Mouse (Mus musculus): ENCODE data around the gene Ptprb.

Gene Ptprb

DNA sequence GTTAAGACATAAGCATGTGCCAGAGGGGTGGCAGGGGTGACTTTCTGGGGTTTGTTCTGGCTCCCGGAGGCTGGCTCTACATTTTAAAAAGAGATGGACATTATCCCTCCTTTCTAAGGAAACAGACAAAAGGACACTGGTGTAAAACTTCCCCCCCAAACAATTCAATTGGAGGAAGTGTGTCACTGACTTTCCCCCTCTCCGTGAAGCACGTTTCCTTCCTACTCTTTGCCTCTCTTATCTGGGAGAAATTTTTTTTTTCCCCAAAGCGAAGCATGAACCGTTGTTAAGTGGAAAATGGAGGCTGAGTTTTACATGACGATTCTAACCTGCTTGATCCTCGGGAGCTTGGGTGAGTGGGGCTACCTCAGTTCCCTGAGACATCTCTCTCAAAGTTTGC is at the start of gene Ptprb:
TSS of gene Ptprb (plus strand) at position 244 of the 400 bp plus-strand sequence.
- no peak for DNase-seq (ENCODE audit: low spot score)

DNA sequence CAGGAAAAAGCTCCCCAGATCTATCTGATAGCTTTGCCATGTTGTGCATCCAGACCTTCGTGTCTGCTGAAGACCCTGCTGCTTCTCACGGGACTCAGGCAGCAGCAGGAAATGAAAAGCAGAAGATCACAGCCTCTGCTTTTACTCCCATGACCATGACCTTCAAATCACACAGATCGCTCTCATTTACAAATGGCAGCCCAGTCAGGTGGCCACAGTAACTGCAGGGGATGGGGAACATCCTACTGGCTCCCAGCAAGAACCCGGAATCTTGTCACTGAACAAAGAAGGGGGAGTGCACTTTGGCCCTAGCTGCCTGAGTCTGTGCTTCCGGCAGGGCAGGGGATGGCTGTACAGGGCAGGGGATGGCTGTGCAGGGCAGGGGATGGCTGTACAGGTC is 40.0 kb upstream of the Ptprb start:
- DNase-seq (ENCODE audit: low spot score) = no peak

DNA sequence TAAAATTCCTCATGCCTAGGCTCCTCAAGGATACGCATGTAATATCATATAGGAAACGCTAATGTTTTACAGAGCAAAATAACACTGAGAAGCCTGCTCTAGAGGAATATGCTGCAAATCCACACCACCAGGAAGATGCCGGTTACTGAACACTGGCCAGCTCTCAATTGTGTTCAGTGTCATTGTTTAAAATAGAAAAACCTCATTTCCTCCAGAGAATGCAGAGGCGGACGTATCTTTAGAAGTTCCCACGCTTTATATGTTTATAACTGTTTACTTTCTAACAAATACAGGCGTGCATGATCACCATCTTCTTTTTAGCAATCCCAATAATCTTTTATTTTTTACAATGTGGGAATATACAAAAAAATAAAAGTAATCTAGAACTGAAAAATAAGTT is 33.1 kb upstream of the Ptprb start:
- DNase-seq (ENCODE audit: low spot score) = no peak

DNA sequence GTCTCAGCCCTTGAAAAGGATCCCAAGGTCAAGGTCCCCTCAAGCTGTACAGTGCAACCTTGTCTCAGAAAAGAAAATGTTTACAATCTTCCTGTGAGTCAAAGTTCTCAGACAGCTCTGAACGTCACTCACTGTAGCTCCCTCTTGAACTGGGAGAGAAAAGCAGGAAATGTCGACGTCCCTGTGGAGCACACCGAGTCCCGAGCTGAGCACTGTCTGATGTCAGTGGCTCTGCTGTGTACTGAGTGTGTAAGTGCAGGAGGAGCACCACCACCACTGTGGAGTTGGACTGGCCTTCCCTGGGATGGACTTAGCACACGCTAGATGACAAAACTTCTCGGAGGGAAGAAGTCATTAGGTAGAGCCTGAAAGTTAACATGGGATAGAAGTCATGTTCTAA is 31.9 kb upstream of the Ptprb start:
- DNase-seq (ENCODE audit: low spot score) = no peak

DNA sequence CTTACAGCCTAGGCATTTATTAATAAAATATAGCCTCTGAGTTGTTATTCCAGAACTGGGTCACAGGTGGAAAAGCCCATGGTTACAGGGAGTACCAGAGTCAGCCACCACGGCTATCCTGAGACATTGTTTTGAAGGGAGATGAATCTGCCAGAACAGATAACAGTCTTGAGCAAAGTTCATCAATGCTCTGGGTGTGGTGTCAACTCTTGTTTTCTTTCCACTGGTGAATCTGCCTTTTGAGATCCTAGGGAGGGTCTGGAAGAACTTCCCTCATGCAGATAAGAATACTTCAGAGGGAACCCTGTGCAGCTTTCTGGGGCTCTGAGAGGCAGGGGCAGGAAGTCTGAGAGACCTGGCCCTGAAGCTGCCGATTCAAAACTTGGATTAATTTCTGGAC is 29.7 kb upstream of the Ptprb start:
- no peak for DNase-seq (ENCODE audit: low spot score)

DNA sequence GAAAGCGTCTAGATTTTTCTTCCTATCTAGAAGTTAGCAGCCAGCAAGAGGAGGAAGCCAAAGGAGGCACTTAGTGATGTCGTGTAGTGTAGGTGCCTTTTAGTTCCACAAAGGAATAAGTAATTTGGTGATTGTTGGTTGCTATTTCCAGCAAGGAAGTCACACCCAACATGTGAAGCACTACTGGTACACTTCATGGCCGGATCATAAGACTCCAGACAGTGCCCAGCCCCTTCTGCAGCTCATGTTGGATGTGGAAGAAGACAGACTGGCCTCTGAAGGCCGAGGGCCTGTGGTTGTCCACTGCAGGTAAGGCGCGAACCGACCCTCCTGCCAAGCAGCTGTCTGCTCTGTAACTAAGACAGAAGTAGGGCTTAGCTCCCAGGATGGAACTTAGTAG is 22.7 kb upstream of the Ptprb start:
- no peak for DNase-seq (ENCODE audit: low spot score)

DNA sequence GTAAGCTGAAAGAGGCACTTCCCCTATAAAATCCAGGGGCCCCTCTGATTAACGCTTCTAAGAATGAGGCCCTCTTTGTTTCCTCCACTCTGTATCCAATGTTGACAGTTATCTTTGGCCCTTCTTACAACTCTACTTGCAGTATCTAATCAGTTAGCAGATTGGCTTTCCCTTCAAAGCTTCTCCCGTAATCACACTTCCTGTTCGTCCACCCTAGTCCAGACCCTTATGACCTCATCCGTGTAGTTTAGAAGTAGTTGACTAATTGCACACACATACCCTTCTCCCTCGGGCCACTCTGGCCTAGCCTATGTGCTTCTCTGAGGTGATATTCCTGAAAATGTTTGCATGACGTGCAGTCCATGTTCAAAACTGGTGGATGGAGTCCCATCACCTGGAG is 21.4 kb upstream of the Ptprb start:
- no peak for DNase-seq (ENCODE audit: low spot score)

DNA sequence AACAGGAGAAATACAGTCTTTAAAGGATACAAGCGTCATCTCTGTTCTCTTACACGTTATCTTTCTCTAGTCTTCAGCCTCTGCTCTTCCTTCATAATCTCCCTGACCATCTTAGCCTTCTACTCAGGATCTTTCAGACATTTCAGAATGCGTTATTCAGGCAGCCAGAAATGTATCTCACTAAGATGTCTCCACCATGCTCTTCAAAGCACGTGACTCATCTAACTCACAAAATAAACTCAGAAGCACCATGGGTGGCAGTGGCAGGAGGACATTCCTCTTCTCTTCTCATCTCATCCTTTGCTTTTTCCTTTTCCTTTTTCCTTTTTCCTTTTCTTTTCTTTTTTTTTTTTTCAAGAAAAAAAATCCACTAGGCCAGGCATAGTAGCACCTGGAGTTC is 16.0 kb upstream of the Ptprb start:
- no peak for DNase-seq (ENCODE audit: low spot score)

DNA sequence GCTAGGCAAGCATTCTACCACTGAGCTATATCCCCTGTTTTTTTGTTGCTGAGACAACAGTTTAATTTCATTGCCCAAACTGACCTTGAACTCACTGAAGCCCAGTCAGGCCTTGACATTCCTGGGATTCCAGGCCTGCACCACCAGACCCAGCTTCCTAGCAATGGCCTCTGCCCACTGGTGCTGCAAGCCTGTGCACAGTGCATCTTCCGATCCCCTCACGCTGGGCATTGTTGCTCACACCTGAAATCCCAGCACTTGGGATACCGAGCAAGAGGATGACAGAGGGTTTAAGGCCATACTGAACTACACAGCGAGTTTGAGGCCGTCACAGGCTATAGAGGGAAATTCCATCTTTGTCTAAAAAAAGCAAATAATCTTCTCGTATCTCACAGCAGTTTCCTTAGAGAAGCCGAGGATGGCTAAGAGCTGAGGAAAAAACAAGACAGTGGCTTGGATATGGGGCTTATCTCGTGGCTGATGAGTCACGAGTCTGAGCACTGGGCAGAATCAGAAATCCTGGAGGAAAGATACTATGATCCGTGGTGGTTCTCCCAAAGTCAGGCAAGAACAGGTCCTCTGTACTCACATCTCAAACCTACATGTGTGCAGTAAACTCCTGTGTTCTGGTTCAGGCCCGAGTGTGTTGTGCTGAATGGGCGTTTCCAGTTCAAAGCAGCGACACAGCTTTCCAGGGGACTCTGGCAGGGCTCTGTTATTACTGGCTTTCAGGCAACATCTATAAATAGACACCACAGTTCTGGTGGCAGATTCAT is 14.5 kb upstream of the Ptprb start:
- DNase-seq (ENCODE audit: low spot score) = no peak

DNA sequence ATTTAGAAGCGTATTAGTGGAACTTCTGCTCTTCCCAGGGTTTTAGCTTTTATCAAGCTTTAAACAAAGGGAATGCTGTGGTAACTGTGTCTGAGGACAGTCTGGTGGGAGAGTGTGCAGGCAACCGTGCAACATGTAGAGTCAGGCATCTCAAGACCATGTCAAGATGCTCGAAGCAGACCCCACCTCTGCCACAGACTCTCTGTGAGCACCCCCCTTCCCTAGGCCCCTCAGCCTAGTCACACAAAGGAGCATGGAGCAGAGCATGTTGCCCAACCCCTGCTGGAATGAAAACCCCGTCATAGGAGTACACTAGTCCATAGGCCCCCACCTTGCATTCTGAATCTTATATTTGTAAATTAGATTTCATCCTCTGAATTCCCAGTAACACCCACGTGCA is 13.8 kb upstream of the Ptprb start:
- DNase-seq (ENCODE audit: low spot score) = no peak

DNA sequence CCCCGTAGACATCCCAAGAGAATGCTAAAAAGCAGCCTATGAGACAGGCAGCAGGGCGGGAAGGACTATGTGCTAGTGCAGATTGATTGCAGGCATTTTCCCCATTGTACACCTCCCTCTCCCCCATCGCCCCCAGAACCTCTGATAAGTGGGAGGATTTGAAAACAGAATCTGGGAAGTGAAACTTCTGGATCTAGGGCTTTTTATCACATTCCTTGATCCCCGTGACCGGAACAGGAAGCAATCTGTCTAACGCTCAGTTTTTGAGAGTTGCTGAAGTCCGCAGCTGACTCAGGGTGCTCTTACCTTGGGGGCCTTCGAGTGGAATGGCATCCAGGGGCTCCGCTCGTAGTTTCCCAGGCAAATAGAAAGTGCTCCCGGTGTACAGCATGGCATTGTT is 10.8 kb upstream of the Ptprb start:
- DNase-seq (ENCODE audit: low spot score) = no peak

DNA sequence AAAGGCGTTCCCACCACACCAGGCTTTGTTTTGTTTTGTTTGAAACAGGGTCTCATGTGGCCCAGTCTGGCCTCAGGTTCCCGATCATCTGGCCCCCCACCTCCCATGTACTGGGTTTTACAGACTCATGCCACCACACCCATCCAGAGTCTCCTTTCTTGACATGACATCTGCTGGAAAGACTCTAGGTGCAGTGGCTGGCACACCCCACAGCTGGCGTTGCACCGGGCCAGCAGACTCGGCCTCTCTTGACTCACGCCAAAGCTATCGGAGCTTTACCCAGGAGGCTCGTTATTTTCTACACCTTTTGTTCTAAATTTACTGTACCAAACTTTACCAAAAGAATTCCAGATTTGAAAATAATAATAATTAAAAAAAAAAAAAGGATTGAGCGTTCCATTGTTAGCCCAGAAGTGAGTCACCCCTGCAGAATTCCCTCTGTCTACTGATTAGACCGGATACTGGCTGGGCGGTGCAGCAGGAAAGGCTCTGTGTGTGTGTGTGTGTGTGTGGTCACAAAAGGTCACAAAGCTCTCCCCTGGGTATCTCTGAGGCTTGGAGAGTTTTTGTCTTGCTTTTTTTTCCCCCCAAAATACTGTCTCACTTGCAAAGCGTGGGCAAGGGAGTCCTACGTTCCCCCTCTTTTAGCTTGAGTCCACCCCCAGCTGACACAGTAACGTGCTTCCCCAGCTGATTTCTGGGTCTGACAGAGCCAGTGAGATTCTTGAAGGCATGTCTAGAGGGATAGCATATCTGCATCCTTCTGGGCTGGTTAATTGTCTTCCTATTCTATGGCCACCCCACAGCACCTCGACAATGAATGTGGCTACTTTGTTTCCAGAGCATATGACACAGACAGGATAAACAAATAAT is 8.5 kb upstream of the Ptprb start:
- no peak for DNase-seq (ENCODE audit: low spot score)

DNA sequence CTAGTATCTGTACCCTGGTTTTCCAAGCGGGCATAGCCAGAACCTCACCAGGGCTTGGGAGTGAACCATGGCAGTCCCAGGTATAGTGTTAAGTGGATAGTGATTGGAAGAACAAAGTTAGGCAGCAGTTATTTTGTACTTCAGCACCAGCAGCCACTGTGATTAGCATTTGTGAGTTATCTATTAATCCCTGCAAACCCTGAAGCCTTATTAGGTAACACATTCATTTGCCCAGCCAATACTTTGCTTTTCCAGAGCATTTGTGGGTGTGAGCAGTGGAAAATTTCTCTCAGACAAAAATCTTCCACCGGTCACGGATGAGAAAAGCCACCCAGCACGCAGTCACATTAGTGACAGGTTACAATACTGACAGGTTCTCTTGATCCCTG is 7.9 kb upstream of the Ptprb start:
- DNase-seq (ENCODE audit: low spot score) = no peak

DNA sequence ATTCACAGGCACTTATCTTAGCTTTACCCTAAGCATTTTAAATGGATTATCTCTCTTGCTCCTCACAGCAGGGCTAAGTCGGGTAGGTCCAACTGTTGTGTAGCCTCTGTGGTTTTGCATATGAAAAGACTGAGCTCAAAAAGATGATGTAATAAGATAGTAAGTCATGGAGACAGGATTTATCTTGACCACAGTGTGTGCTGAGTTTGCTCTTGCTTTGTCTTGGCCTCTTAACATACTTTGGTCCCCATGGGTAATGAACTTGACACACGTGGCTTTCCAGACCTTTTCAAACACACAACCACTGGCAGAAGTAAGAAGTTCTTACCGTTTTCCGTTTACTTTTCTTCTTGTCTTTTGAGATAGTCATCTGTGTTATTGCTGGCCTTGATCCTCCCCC is 7.0 kb upstream of the Ptprb start:
- DNase-seq (ENCODE audit: low spot score) = no peak

DNA sequence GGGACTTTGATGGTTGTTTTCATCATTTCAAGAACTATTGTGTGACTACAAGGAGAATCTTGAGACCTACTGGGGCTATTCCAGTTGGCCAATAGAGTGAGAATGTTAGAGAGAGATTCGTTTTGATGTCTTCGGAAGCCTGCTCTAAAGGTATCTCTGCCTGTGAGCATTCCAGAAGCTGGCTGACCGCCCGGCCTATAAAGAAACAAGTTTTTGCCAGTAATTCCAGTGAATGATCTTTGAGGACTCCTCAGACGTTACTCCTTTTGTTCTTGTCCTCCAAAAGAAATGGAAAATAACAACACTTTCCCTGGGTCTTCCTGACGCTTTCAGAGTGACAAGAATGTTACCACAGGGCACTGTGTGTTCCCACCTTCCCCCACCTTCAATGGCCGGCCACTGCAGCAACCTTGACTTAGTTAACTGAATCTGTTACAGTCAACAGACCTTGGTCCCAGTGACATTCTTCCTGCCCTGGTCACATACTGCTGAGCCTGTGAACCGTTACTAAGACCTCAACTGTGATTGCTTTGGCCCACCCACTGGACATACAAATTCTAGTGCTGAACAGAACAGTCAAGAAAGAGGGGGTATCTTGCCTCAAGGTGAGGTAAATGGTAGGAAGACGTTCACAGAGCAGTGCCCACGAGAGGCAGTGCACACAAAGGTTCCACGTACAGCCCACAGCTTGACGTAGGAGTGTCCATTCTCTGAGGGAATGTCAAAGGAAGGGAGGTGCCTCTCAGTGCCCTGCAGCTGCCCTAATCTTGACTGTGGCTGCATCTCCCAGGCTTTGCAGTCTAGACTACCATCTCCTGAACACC is 4.5 kb upstream of the Ptprb start:
- no peak for DNase-seq (ENCODE audit: low spot score)

DNA sequence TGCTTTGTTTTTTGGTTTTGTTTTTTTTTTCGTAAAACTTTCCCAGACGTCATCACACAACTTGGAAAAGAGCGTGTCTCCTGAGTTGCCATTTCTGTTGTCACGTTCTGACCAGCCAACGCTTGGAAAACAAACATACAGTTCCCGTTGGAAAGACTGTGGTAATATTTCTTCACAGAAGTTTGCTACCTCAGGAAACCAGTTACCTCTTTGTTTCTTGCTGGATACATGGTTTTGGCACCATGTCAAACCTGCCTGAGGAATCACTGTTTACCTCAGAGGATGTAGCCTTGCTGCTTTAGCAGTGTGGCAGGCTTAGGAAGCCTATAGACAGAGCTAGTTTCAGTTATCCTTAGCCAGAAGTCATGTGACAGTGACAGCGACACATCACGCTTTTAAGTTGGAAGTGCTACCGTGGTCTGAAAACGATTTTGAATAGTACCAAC is 3.8 kb upstream of the Ptprb start:
- DNase-seq (ENCODE audit: low spot score) = no peak

DNA sequence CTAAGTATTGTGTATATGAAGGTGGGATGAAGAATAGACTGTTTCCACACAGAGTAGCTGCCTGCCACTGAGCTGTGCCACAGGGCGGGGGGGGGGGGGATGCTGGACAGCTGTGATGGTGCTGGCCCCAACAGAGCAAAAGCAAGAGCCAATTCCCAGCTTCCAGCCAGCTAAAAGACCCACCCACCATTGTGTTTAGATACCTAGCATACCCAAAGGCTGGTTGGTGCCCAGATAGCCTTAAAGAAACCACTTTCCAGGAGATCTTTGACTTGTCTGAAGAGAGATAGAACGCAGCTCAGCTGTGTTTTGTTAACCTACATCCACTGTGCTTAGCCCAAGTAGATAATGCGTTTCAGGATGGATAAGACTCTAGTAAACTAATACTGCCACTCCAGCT is 3.2 kb upstream of the Ptprb start:
- DNase-seq (ENCODE audit: low spot score) = no peak

DNA sequence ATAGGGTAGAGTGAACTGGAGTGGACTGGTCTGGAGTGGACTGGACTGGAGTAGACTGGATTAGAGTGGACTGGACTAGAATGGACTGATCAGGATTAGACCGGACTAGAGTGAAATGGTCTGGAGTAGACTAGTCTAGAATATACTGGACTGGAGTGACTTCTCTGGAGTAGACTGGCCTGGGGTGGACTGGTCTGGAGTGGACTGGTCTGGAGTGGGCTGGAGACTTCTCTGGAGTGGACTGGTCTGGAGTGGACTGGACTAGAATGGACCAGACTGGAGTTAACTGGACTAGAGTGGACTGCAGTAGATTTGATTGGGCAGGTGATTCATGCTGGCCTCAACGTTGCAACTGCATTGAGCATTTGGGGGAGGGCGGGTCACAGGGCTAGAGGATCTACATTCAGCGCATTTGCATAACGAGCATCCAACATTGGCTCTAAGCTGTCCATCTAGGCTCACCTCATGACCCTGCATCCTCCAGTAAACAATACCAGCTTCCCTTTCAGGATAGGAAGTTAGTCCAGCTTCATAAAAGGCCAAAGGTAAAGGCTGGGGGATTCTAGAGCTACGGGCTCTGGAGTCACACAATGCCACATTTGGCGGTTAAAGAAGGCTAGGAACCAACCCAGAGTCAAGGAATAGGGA is 11.5 kb downstream of the Ptprb start:
- no peak for DNase-seq (ENCODE audit: low spot score)

DNA sequence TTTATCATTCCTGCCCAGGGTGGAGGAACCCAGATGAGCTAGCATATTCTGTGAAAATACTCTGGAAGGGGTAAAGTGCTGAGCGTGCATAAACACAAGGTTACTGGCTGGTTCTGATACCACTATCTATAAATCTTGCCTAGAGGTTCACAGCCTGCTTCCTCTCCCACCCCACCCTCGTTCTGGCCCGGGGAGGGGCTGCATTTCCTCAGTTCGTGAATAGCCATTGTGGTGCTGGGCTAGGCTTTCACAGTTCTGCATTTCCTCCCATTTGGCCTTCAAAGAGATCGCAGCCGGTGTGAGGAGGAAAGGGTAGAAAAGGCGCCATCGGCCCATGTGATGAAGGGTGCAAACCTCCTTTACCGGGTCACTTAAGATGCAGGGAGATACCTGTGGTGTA is 12.8 kb downstream of the Ptprb start:
- DNase-seq (ENCODE audit: low spot score) = no peak

DNA sequence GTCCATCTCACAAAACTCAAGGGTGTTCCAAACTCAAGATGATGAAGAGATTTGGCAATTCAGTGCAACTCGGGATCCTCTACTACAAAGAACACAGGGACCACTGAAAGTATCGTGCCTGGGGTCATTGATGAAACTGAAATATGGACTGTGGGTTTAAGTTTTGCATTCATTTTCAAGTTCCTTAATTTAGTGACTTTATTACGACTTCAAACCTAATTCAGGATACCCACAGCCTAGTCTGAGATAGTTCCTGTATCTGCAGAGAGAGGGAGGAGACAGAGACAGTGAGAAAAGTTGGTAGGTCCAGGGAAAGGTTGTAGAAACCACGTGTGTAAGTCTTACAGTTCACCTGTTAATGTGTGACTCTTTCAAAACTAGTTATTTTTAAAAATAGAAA is 15.2 kb downstream of the Ptprb start:
- DNase-seq (ENCODE audit: low spot score) = no peak

DNA sequence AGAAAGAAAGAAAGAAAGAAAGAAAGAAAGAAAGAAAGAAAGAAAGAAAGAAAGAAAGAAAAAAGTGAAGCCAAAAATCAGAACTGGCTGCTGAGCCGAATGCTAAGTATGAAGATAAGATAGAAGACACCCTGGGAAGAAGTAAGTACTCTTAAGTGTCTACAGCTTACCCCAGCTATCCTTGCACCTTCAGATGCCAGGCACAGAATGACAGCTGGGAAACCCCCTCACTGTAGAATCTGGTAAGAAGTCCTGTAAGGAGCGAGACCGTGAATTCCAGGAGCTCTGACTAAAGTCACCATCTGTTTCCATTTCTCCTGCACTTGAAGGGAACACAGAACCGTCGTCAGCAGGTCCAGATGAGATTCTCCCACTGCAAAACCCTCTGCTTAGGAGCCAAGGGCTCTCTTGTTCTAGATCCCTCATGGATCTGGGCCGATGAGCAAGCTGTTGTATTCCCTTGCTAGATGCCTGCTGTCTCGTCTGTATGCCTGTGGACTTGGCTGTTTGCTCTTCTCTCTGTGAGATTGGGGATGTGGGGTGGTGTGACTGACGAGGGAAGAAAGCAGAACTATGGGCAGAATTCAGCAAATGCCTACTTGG is 15.9 kb downstream of the Ptprb start:
- DNase-seq (ENCODE audit: low spot score) = no peak

DNA sequence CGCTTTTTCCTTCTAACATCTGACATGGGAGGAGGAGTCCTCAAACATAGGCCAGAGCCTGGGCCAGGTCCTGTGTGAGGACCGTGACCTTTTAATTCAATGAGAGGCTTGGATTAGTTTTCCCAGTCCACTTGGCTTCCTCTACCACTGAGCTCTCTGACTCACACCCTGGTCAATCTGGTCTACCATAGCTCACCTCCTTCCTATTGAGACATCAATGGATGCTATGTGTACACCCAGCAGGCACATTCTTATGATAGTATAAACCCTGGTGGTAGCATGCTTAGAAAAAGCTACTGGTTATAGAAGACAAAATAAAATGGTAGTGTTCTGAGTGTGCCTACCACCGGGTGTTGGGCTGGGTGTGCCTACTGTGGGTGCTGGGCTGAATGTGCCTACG is 21.1 kb downstream of the Ptprb start:
- no peak for DNase-seq (ENCODE audit: low spot score)

Data from spleen, adult 12 weeks (tissue).